Mouse (Mus musculus) myocyte (in vitro differentiated cells): ENCODE measurements around the gene Tmem178.

Source experiments
- E2F4 ChIP-seq: IDR thresholded peaks from one replicate; pipeline ENCODE4 v1.6.1; 2011; ENCODE audit warnings: mild to moderate bottlenecking, control low read depth, moderate library complexity; ENCODE audit not compliant: insufficient read depth
- MAX ChIP-seq: IDR thresholded peaks from one replicate; pipeline ENCODE4 v1.6.1; 2011; ENCODE audit warnings: low read depth, mild to moderate bottlenecking, control low read depth
- MYOD1 ChIP-seq, 3 experiments: IDR thresholded peaks; one replicate each; pipeline ENCODE4 v1.6.1; 2011; ENCODE audit warnings: control low read depth in 2 of 3, low read depth in 2 of 3, mild to moderate bottlenecking in 2 of 3, moderate library complexity in 1 of 3; ENCODE audit not compliant: insufficient read length in 2 of 3, control insufficient read depth in 1 of 3
- MYOG ChIP-seq, 3 experiments: IDR thresholded peaks; one replicate each; pipeline ENCODE4 v1.6.1; 2011; ENCODE audit warnings: control low read depth in 2 of 3, low read depth in 2 of 3, mild to moderate bottlenecking in 2 of 3; ENCODE audit not compliant: insufficient read length in 2 of 3, control insufficient read depth in 1 of 3, insufficient read depth in 1 of 3
- POLR2A ChIP-seq: IDR thresholded peaks from one replicate; pipeline ENCODE4 v1.6.1; 2011; ENCODE audit warnings: low read depth, mild to moderate bottlenecking, control low read depth, moderate library complexity; ENCODE audit not compliant: insufficient read length
- POLR2AphosphoS2 ChIP-seq: IDR thresholded peaks from one replicate; pipeline ENCODE4 v1.6.1; 2011; ENCODE audit warnings: low read depth, control low read depth; ENCODE audit not compliant: insufficient read length
- TCF12 ChIP-seq: IDR thresholded peaks from one replicate; pipeline ENCODE4 v1.6.1; 2011; ENCODE audit warnings: mild to moderate bottlenecking, control low read depth; ENCODE audit not compliant: poor library complexity, insufficient read depth, severe bottlenecking
- TCF3 ChIP-seq: IDR thresholded peaks from one replicate; pipeline ENCODE4 v1.6.1; 2011; ENCODE audit warnings: low read depth, control low read depth; ENCODE audit not compliant: insufficient read length
- USF1 ChIP-seq: IDR thresholded peaks from one replicate; pipeline ENCODE4 v1.6.1; 2011; ENCODE audit warnings: low read depth, mild to moderate bottlenecking, control low read depth, moderate library complexity

DNA sequence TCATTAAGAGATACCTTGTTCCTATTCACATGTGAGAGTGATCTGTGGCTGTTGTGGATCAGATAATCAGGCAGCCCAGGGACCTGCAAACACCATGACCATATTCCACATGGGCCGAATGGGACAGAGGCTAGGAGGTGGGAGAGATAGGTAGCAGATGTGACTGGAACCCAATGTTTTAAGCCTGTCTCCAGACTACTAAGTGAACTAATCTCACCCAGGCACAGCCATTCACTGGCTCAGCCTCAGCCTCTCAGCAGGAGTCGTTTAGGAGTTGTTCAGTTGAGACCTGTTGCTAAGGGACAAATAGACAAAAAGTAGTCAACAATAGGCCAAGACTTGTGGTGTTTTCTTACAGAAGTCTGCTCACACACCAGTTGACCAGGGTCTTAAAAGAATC, 48.0 kb upstream of the Tmem178 start:
- no peak for TF ChIP-seq MAX
- no peak for TF ChIP-seq POLR2AphosphoS2
- TF ChIP-seq POLR2A, result no peak
- no peak for TF ChIP-seq MYOD1 (IDR thresholded peaks at IDR 0.05; ENCODE audit: control insufficient read depth in 1 of 3, insufficient read length in 2 of 3, low read depth in 2 of 3)
- no peak for TF ChIP-seq MYOG (IDR thresholded peaks at IDR 0.05; ENCODE audit: control insufficient read depth in 1 of 3, insufficient read depth in 1 of 3, insufficient read length in 2 of 3, low read depth in 2 of 3)
- TF ChIP-seq TCF12, result no peak
- TF ChIP-seq TCF3, result no peak
- no peak for TF ChIP-seq USF1
- TF ChIP-seq E2F4, result no peak
